Mouse (Mus musculus): ENCODE data around the gene Grhpr. TPM values are rescaled to one million over a fixed set of nuclear protein-coding genes. Genes with fewer than 3 reads are reported as not detected.

Grhpr gene
- not detected for polyA plus RNA-seq (2014; fragmentation: Illumina TruSeq; extraction: RNeasy Lipid Tissue Mini Kit (QIAGEN cat#74804); ENCODE audit: low read depth, low replicate concordance)

GRCm38 (mm10) chr4:44981280-44981973, at the start of gene Grhpr:
Grhpr (plus strand) TSS chr4:44981395.

GRCm38 (mm10) chr4:45012105-45012975, 31.1 kb downstream of the Grhpr start, which contains the start of gene Zbtb5:
Zbtb5 (minus strand) TSS chr4:45012412.

GRCm38 (mm10) chr4:45018452-45018980, 37.3 kb downstream of the Grhpr start, which contains the start of gene Polr1e:
Polr1e (plus strand) TSS chr4:45018583.

Other genes starting within 250 kb of the Grhpr start
- 168 TPM for gene Zcchc7, start 225.5 kb upstream of the Grhpr start, polyA plus RNA-seq (2014; fragmentation: Illumina TruSeq; extraction: RNeasy Lipid Tissue Mini Kit (QIAGEN cat#74804); ENCODE audit: low read depth, low replicate concordance)
- gene Zbtb5, start 31.0 kb downstream of the Grhpr start, polyA plus RNA-seq (2014; fragmentation: Illumina TruSeq; extraction: RNeasy Lipid Tissue Mini Kit (QIAGEN cat#74804); ENCODE audit: low read depth, low replicate concordance): 5.3 TPM
- 6.9 TPM for gene Polr1e, start 37.2 kb downstream of the Grhpr start, polyA plus RNA-seq (2014; fragmentation: Illumina TruSeq; extraction: RNeasy Lipid Tissue Mini Kit (QIAGEN cat#74804); ENCODE audit: low read depth, low replicate concordance)
- 1.1 TPM for gene Fbxo10, start 103.2 kb downstream of the Grhpr start, polyA plus RNA-seq (2014; fragmentation: Illumina TruSeq; extraction: RNeasy Lipid Tissue Mini Kit (QIAGEN cat#74804); ENCODE audit: low read depth, low replicate concordance)
- gene Tomm5, start 126.7 kb downstream of the Grhpr start, polyA plus RNA-seq (2014; fragmentation: Illumina TruSeq; extraction: RNeasy Lipid Tissue Mini Kit (QIAGEN cat#74804); ENCODE audit: low read depth, low replicate concordance): 116 TPM
- gene Frmpd1, start 203.5 kb downstream of the Grhpr start, polyA plus RNA-seq (2014; fragmentation: Illumina TruSeq; extraction: RNeasy Lipid Tissue Mini Kit (QIAGEN cat#74804); ENCODE audit: low read depth, low replicate concordance): not detected

Measured in sigmoid colon, adult 10 weeks (tissue).